Mouse (Mus musculus): ENCODE results near the gene F8a. TPM values are rescaled to one million over a fixed set of nuclear protein-coding genes. Genes with fewer than 3 reads are reported as not detected.

The F8a gene
- polyA plus RNA-seq (2017; shearing (Covaris generic)) = 15.8 TPM

DNA sequence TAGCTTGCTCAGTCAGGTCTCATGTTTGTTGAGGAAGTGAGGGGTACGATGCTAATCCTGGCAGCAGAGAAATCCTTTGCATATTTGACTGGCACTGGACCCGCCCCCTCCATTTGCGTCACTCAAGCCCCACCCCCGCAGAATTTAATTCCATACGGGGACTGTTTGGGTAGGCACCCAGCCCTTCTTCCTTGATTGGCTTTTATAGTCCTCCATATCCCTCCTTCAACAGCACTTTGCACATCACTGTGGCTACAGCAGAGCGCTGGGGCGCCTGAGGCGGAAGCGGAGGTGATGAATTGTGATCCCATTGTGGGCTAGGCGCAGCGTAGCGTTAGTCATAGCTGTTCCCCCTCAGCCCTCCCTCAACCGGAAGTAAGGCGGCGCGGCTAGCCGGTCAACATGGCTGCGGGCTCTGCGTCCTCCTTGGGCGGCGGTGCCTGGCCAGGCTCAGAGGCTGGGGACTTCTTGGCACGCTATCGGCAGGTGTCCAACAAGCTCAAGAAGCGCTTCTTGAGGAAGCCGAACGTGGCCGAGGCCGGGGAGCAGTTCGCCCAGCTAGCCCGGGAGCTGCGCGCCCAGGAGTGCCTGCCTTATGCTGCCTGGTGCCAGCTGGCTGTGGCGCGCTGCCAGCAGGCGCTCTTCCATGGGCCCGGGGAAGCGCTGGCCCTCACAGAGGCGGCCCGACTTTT, at the start of gene F8a:
Gene F8a (plus strand): TSS at position 378 of the 692 bp plus-strand sequence.

DNA sequence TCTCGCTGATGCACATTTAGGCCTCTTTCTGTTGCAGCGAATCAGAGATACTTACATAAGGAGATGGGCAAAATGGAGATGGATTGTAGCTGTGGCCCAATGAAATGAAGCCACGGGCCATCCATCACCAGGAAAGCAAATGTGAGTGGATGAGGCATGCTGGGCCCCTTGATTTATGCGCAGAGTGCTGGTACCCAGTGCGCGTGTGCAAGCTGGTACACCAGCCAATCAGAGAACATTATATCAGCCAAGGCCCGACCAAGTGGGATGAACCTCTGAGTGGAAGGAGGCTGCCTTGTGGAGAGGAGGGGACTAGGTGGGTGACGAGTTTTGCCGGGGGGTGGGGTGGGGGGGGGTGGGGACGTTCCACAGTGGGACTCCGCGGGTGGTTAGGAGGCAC, 36.2 kb upstream of the F8a start, which contains the start of gene Xlr3b:
Gene Xlr3b (plus strand): TSS at position 274 of the 400 bp plus-strand sequence.

DNA sequence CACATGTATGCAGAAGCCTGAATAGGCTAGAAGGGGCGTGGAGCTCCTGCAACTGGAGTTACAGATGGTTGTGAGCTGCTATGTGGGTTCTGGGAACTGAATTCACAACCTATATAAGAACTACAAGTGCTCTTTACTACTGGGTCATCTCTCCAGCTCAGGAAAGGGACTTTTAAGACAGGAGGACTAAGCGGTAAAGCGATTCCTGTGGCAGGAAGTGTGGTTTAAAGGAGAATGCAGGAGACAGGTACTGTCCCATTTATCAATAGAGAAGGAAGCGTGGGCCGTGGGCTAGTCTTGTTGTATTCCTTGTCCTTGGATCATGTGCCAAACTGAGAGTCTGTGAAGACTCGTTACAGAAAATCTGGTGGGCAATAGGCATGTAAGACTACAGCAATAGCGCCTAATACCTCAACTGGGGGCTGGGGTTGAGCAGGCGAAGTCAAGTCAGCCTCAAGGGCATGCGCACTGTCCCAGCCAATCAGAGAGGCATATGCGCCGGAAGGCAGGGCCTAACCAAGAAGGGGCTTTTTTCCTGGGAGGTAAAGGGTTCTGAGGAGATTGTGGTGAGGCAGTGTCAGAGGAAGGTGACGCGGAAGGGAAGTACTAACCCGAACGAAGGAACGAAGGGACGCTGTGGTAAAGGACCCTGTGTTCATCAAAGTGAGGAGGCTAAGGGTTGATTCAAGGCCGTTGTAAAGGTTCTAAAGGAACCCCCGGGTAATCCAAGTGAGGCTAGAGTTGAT, 14.1 kb upstream of the F8a start, which contains the start of gene Xlr4b:
Gene Xlr4b (plus strand): TSS at position 515 of the 746 bp plus-strand sequence.

DNA sequence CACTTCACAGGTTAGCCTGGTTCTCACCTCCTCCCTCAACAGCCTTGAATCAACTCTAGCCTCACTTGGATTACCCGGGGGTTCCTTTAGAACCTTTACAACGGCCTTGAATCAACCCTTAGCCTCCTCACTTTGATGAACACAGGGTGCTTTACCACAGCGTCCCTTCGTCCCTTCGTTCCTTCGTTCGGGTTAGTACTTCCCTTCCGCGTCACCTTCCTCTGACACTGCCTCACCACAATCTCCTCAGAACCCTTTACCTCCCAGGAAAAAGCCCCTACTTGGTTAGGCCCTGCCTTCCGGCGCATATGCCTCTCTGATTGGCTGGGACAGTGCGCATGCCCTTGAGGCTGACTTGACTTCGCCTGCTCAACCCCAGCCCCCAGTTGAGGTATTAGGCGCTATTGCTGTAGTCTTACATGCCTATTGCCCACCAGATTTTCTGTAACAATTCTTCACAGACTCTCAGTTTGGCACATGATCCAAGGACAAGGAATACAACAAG, 14.8 kb downstream of the F8a start, which contains the start of gene Xlr4c:
Gene Xlr4c (minus strand): TSS at position 310 of the 505 bp plus-strand sequence.

DNA sequence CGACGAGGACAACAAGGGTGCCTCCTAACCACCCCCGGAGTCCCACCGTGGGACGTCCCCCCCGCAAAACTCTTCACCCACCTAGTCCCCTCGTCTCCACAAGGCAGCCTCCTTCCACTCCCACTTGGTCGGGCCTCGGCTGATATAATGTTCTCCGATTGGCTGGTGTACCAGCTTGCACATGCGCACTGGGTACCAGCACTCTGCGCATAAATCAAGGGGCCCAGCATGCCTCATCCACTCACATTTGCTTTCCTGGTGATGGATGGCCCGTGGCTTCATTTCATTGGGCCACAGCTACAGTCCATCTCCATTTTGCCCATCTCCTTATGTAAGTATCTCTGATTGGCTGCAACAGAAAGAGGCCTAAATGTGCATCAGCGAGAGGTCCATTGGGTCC, 37.2 kb downstream of the F8a start, which contains the start of gene Xlr3c:
Gene Xlr3c (minus strand): TSS at position 121 of the 400 bp plus-strand sequence.

Other genes with a start within 250 kb of the F8a start
- not detected for gene Zfp185, start 241.0 kb upstream of the F8a start, polyA plus RNA-seq (2017; shearing (Covaris generic))
- gene Pnma5, start 191.2 kb upstream of the F8a start, polyA plus RNA-seq (2017; shearing (Covaris generic)) = not detected
- not detected for gene Pnma3, start 163.5 kb upstream of the F8a start, polyA plus RNA-seq (2017; shearing (Covaris generic))
- 72.5 TPM for gene Xlr4a, start 145.8 kb upstream of the F8a start, polyA plus RNA-seq (2017; shearing (Covaris generic))
- gene Xlr3a, start 131.2 kb upstream of the F8a start, polyA plus RNA-seq (2017; shearing (Covaris generic)) = 3.0 TPM
- gene Gm14685, start 111.2 kb upstream of the F8a start, polyA plus RNA-seq (2017; shearing (Covaris generic)) = 0.39 TPM
- not detected for gene Xlr5b, start 79.5 kb upstream of the F8a start, polyA plus RNA-seq (2017; shearing (Covaris generic))
- not detected for gene DXBay18, start 78.8 kb upstream of the F8a start, polyA plus RNA-seq (2017; shearing (Covaris generic))
- not detected for gene Spin2d, start 51.3 kb upstream of the F8a start, polyA plus RNA-seq (2017; shearing (Covaris generic))
- 33.5 TPM for gene Xlr3b, start 36.1 kb upstream of the F8a start, polyA plus RNA-seq (2017; shearing (Covaris generic))
- gene Xlr4b, start 14.0 kb upstream of the F8a start, polyA plus RNA-seq (2017; shearing (Covaris generic)) = 155 TPM
- gene Xlr4c, start 14.8 kb downstream of the F8a start, polyA plus RNA-seq (2017; shearing (Covaris generic)) = 66.2 TPM
- gene Xlr3c, start 37.1 kb downstream of the F8a start, polyA plus RNA-seq (2017; shearing (Covaris generic)) = not detected
- gene Xlr5a, start 64.7 kb downstream of the F8a start, polyA plus RNA-seq (2017; shearing (Covaris generic)) = not detected
- gene Xlr5c, start 64.7 kb downstream of the F8a start, polyA plus RNA-seq (2017; shearing (Covaris generic)) = not detected
- not detected for gene Gm45015, start 108.5 kb downstream of the F8a start, polyA plus RNA-seq (2017; shearing (Covaris generic))
- 12.1 TPM for gene Zfp275, start 114.3 kb downstream of the F8a start, polyA plus RNA-seq (2017; shearing (Covaris generic))
- gene Gm18336, start 170.4 kb downstream of the F8a start, polyA plus RNA-seq (2017; shearing (Covaris generic)) = not detected
- not detected for gene Zfp92, start 182.8 kb downstream of the F8a start, polyA plus RNA-seq (2017; shearing (Covaris generic))
- gene Trex2, start 207.1 kb downstream of the F8a start, polyA plus RNA-seq (2017; shearing (Covaris generic)) = not detected
- 23.8 TPM for gene Haus7, start 230.8 kb downstream of the F8a start, polyA plus RNA-seq (2017; shearing (Covaris generic))

Measured in effector memory CD4-positive, alpha-beta T cell, adult 5 months (primary cell).